Mouse (Mus musculus) embryonic facial prominence, embryonic 11.5 days (tissue): ENCODE results near the gene Cd70. TPM values are rescaled to one million over a fixed set of nuclear protein-coding genes. Genes with fewer than 3 reads are reported as not detected.

ENCODE experiments used
- ATAC-seq: fragments of 200-750 bp; cut with Nextera tagmentation; replicated peaks from 2 replicates; pipeline ENCODE4 v1.8.0; 2017; ENCODE audit warnings: low read depth; ENCODE audit not compliant: insufficient number of reproducible peaks, low FRiP score, low TSS enrichment
- DNase-seq: peaks from one replicate; pipeline ENCODE4 v3.0.0-alpha.2; 2015; ENCODE audit warnings: low spot score
- H3K27ac ChIP-seq: fragments of 300-500 bp; sonication (generic); replicated peaks from 2 replicates; pipeline ENCODE4 v1.5.1; 2014; ENCODE audit warnings: mild to moderate bottlenecking, low read depth, low read length, control low read depth
- H3K27me3 ChIP-seq: fragments of 300-500 bp; sonication (generic); 2 replicates; pipeline ENCODE4 v1.6.1; 2014; ENCODE audit warnings: mild to moderate bottlenecking, low read length, moderate library complexity, mixed read lengths; ENCODE audit not compliant: control insufficient read depth, insufficient read depth
- H3K36me3 ChIP-seq: fragments of 300-500 bp; sonication (generic); replicated peaks from 2 replicates; pipeline ENCODE4 v1.6.1; 2014; ENCODE audit warnings: low read depth, mild to moderate bottlenecking, low read length, moderate library complexity, mixed read lengths; ENCODE audit not compliant: control insufficient read depth, insufficient read depth
- H3K4me1 ChIP-seq: fragments of 300-500 bp; sonication (generic); 2 replicates; pipeline ENCODE4 v1.6.1; 2014; ENCODE audit warnings: low read length, mixed read lengths; ENCODE audit not compliant: control insufficient read depth, insufficient read depth
- H3K4me2 ChIP-seq: fragments of 300-500 bp; sonication (generic); 2 replicates; pipeline ENCODE4 v1.6.1; 2014; ENCODE audit warnings: low read depth, mild to moderate bottlenecking, control low read depth, low read length, moderate library complexity
- H3K4me3 ChIP-seq: fragments of 300-500 bp; sonication (generic); 2 replicates; pipeline ENCODE4 v1.5.1; 2014; ENCODE audit warnings: low read depth, low read length, control low read depth
- H3K9ac ChIP-seq: fragments of 300-500 bp; sonication (generic); replicated peaks from 2 replicates; pipeline ENCODE4 v1.6.1; 2014; ENCODE audit warnings: mild to moderate bottlenecking, control low read depth, low read length
- H3K9me3 ChIP-seq: fragments of 300-500 bp; sonication (generic); replicated peaks from 2 replicates; pipeline ENCODE4 v1.6.1; 2016; ENCODE audit warnings: mild to moderate bottlenecking, low read length, inconsistent platforms, mixed read lengths; ENCODE audit not compliant: control insufficient read depth
- WGBS: fragments of 180-500 bp; shearing (Covaris S2); extraction: QIAGEN DNeasy Blood & Tissue Kit; methylation state at CpG from one replicate; pipeline ENCODE4 v1.1.7; 2014; 5-methylcytosine and 5-hydroxymethylcytosine counted together
- polyA plus RNA-seq: library from polyadenylated mRNA; unstranded; fragments of >200 nt; fragmentation: Nextera tagmentation; extraction: Ambion mirVana; gene quantifications from 2 replicates; pipeline ENCODE4 v1.2.1, GENCODE M21; 2014

Gene Cd70
- polyA plus RNA-seq, 1 experiment from 2014 or later: not detected

DNA sequence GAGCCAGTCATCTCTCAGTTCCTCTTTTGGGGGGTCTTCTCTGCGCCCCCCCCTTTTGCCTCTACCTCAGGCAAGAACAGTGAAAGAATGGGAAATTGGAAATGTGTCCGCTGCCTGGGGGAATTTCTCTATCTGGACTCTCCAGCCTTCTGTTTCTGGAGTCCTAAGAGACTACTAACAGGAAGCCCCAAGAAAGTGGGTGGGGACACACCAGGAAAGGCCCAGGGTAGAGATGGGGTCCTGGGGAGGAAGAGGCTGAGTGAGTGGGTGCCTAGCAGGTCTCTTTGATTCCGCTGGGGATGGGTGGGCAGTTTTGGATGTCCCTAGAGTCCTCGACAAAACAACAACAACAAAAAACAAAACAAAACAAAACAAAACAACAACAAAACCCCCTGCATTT, 45.1 kb downstream of the Cd70 start:
- Histone ChIP-seq H3K4me2 (peak overlapping the region; percentile 86), H3K9ac (no peak overlapping the region), H3K9me3 (no peaks in the 10 kb centered on the region), H3K36me3 (no peaks in the 10 kb centered on the region), H3K27me3 (no peaks in the 10 kb centered on the region), H3K4me1 (no peaks in the 10 kb centered on the region), H3K4me3 (peak overlapping the region; percentile 62; the same call in 1 of the 2 replicates), H3K27ac (no peak overlapping the region)
- ATAC-seq: no peak; the same call in 1 of the 2 replicates
- WGBS: 41% methylated on average over 4 of the region's 4 CpGs
- no peak for DNase-seq

DNA sequence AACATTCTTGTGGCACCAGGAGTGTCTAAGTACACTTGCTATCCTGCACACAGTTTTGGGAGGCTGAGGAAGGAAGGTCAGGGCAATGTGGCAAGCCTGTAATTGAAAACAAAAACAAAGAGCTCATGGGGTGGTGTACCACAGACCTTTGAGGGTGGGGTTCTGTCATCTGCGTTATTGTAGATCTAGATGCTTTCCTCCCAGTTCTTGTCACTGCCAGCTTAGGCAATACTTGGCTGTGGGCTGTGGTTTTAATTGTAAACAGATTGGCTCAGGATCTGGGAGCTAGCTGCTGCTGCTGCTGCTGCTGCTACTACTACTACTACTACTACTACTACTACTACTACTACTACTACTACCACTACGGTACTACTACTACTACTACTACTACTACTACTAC, 47.3 kb downstream of the Cd70 start:
- Histone ChIP-seq H3K9me3 (no peaks in the 10 kb centered on the region), H3K4me2 (no peak overlapping the region), H3K27me3 (no peaks in the 10 kb centered on the region), H3K4me1 (no peaks in the 10 kb centered on the region), H3K27ac (no peak overlapping the region), H3K9ac (no peak overlapping the region), H3K36me3 (no peaks in the 10 kb centered on the region), H3K4me3 (no peak overlapping the region)
- no peak for ATAC-seq
- WGBS: 66% methylated on average over 2 of the region's 2 CpGs
- DNase-seq: no peak

DNA sequence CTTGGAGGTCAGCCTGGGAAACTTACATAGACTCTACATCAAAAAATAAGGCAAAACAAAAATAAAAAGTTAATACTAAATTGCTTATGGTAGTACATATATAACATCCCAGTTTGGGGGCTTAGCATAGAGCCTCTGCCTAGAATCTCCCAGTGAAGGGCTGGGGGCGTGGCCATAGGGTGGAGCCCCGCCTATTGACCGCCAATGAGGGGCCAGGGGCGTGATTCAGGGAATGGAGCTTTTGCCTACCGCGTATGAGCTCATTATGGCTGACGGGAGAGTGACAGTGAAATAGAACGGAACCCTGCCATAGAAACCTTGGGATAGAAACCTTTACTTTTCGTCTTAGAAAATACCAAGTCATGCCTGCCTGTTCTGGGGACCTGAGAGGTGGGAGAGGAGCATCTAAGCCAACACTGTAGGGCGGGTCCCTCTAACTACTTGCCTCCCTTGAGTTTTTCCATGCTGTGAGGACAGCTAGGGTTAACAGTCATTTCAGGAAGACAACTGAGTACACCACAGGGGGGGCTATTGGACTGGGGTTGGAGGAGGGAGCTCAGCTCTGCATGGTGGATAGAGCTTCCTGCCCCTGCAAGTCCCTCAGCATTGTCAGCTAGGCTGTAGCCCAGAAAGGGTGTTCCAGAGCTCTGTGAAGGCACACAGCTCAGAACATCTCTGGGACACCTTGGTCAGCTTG, 49.8 kb downstream of the Cd70 start:
- H3K4me2 ChIP-seq: no peak overlapping the region
- DNase-seq (peak; percentile 44), ATAC-seq (no peak)
- no peaks in the 10 kb centered on the region for H3K4me1 ChIP-seq
- WGBS: 4% methylated on average over 10 of the region's 10 CpGs
- no peaks in the 10 kb centered on the region for H3K36me3 ChIP-seq
- H3K9ac ChIP-seq: no peak overlapping the region
- no peak overlapping the region for H3K4me3 ChIP-seq
- H3K27ac ChIP-seq: no peak overlapping the region
- H3K9me3 ChIP-seq: no peaks in the 10 kb centered on the region
- no peaks in the 10 kb centered on the region for H3K27me3 ChIP-seq

DNA sequence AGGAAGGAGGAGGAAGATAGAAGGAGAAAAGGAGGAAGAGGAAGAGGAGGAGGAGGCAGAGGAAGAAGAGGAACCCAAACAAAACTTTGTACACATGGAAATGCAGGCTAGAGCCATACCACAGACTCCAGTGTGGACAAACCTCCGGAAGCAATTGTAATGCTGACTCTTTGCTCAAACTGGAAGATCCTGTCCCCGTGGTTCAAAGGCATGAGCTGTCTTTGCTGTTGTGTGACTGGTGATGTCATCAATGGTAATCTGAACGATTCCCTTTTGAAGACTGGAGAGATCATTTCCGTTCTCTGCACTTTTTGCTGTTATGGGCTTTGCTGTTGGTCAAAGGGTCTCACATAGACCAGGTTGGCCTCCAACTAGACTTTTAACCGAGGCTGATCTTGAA, 51.3 kb downstream of the Cd70 start:
- Histone ChIP-seq H3K4me3 (no peak overlapping the region), H3K36me3 (no peaks in the 10 kb centered on the region), H3K4me1 (no peaks in the 10 kb centered on the region), H3K27ac (no peak overlapping the region), H3K9me3 (no peaks in the 10 kb centered on the region), H3K4me2 (no peak overlapping the region), H3K27me3 (no peaks in the 10 kb centered on the region), H3K9ac (no peak overlapping the region)
- DNase-seq (no peak), ATAC-seq (no peak)
- WGBS: 81% methylated on average over 5 of the region's 5 CpGs

- peak; percentile 81 for DNase-seq
- under 1% methylated on average over 11 of the region's 11 CpGs for WGBS
Observed at GRCm38 (mm10) chr17:57096623-57096920, 53.0 kb downstream of the Cd70 start.

More at GRCm38 (mm10) chr17:57096623-57096920, 53.0 kb downstream of the Cd70 start:
- Histone ChIP-seq H3K4me2 (peak overlapping the region; percentile 17; the same call in 1 of the 2 replicates), H3K4me3 (no peak overlapping the region), H3K27me3 (no peaks in the 10 kb centered on the region), H3K36me3 (no peaks in the 10 kb centered on the region), H3K4me1 (no peaks in the 10 kb centered on the region), H3K9ac (no peak overlapping the region), H3K9me3 (no peaks in the 10 kb centered on the region), H3K27ac (no peak overlapping the region)
- ATAC-seq: peak; percentile 83

Other genes with a start within 250 kb of the Cd70 start
- 26.8 and 27.2 TPM in 2 replicates for gene Mllt1, start 214.4 kb downstream of the Cd70 start, polyA plus RNA-seq
- not detected in 2 replicates for gene Acer1, start 167.7 kb downstream of the Cd70 start, polyA plus RNA-seq
- gene Clpp, start 159.5 kb downstream of the Cd70 start, polyA plus RNA-seq: 148 and 159 TPM in 2 replicates
- gene Alkbh7, start 152.4 kb downstream of the Cd70 start, polyA plus RNA-seq: 39.5 and 40.2 TPM in 2 replicates
- not detected in 2 replicates for gene Pspn, start 149.8 kb downstream of the Cd70 start, polyA plus RNA-seq
- 70.1 and 71.1 TPM in 2 replicates for gene Gtf2f1, start 138.5 kb downstream of the Cd70 start, polyA plus RNA-seq
- 0.18 TPM in 1 of 2 replicates, not detected in the other for gene Gm17949, start 138.3 kb downstream of the Cd70 start, polyA plus RNA-seq
- 38.7 and 40.0 TPM in 2 replicates for gene Khsrp, start 118.3 kb downstream of the Cd70 start, polyA plus RNA-seq
- not detected in 2 replicates for gene Slc25a41, start 108.1 kb downstream of the Cd70 start, polyA plus RNA-seq
- gene Crb3, start 90.7 kb downstream of the Cd70 start, polyA plus RNA-seq: 5.1 and 5.3 TPM in 2 replicates
- 7.1 and 7.3 TPM in 2 replicates for gene Slc25a23, start 89.9 kb downstream of the Cd70 start, polyA plus RNA-seq
- gene Dennd1c, start 71.3 kb downstream of the Cd70 start, polyA plus RNA-seq: 1.5 and 1.6 TPM in 2 replicates
- gene Tubb4a, start 62.0 kb downstream of the Cd70 start, polyA plus RNA-seq: 39.9 and 51.6 TPM in 2 replicates
- 5.2 and 5.6 TPM in 2 replicates for gene Tnfsf9, start 44.5 kb downstream of the Cd70 start, polyA plus RNA-seq
- 0.25 TPM in 1 of 2 replicates, not detected in the other for gene Tnfsf14, start 44.4 kb upstream of the Cd70 start, polyA plus RNA-seq
- 0.35 and 0.46 TPM in 2 replicates for gene C3, start 78.4 kb upstream of the Cd70 start, polyA plus RNA-seq
- gene Gpr108, start 98.7 kb upstream of the Cd70 start, polyA plus RNA-seq: 26.9 and 27.6 TPM in 2 replicates
- 25.3 and 27.2 TPM in 2 replicates for gene Trip10, start 99.7 kb upstream of the Cd70 start, polyA plus RNA-seq
- 2.3 and 2.7 TPM in 2 replicates for gene Vav1, start 129.3 kb upstream of the Cd70 start, polyA plus RNA-seq
- gene Adgre1, start 208.9 kb upstream of the Cd70 start, polyA plus RNA-seq: 4.3 and 5.2 TPM in 2 replicates